Mouse (Mus musculus) megakaryocyte, adult 5-6 weeks (primary cell): ENCODE measurements around the gene Zfp882. TPM values are rescaled to one million over a fixed set of nuclear protein-coding genes. Genes with fewer than 3 reads are reported as not detected.
"Not testable (repeated sequence)": the region's sequence is repeated elsewhere in the genome, so short reads cannot be mapped to it uniquely, and the experiment has no call there.

Source experiments
- ATAC-seq: 2 replicates; pipeline ENCODE4 v1.8.0; 2016; ENCODE audit warnings: mild to moderate bottlenecking, inconsistent platforms; ENCODE audit not compliant: poor library complexity, severe bottlenecking
- total RNA-seq, 2 experiments: library from RNA; stranded (forward) in 1 of 2; stranded (reverse) in 1 of 2; fragments of 153-499, 151-499 nt in 1 of 2; fragments of 221-1000, 200-1000 nt in 1 of 2; gene quantifications; 2 replicates each; pipeline versions ENCODE4 v1.2.3 to v1.2.4; 2015 to 2017

The Zfp882 gene
- total RNA-seq, 2 experiments from 2014 or later = 2.1 to 4.6 TPM

DNA sequence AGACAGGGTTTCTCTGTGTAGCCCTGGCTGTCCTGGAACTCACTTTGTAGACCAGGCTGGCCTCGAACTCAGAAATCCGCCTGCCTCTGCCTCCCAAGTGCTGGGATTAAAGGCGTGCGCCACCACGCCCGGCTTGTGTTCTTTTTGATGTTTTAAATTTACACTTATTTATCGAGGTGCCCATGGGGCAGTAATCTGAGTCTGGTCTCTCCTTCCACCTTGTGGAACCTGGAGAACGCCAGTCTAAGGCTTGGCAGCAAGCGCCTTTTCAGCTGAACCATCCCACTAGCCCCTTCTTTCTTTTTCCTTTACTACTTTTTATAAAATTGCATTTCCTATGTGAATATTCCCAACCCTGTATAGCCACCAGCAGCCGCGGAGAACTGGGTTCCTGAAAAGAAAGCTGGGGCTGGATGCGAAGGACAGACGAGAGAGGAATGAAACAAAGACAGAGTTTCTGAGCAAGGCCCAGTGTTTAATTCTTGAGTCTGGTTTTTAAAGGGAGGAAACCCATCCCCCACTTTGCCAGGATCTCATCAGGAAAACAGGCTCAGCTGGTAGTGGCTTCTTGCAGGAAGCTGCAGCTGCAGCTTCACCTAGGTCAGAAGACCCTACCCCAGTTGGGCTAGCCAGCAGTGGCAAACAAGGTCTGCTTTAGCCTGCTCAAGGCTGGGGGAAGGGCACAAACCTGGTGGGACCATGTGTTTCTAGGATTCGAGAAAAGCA lies 43.2 kb downstream of the Zfp882 start:
- no peak for ATAC-seq

DNA sequence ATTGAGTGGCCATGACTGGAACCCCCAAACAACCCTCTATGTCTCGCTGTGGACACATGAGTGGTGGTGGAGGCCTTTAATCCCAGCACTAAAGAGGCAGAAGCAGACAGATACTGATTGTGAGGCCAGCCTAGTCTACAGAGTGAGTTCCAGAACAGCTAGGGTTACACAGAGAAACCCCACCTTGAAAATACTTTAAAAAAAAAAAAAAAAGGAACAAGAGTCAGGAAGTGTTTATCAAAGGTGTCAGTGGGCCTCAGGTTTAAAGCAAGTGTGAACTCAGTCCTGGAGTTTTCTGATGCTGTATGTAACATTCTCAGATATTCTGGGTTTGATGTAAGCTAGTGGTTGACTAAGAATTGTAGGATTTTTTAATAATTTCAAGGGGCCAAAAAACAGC lies 44.1 kb downstream of the Zfp882 start:
- no peak for ATAC-seq

DNA sequence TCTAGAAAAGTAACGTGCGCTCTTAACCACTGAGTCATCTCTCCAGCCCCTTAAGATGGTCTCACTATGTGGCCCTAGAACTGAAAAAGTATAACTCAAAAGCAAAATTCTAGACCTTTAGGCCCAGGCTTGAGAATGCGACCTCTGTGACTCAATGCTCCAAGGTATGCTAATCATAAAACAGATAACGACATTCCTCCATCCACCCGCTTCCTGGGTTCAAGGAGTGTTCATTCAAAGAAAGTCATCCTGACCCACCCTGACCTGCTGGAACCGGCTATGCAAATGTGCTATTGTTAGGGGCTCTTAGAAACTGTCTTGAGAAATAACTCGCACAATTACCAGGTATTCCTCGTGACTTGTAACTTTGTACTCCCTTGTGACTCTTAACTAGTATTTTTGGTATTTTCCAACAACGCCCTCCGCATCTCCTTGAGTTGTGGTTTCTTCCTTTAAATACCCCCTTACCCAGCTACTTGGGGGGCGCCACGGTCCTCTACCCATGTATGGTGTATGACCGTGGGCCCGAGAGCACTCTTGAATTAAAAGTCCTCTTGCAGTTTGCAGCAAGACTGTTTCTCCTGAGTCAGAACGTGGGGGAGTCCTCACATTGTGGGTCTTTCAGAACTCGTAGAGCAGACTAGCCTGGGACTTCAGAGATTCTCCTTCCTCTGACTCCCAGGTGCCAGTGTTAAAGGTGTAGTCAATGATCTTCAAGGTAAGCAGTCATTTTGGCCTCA lies 44.7 kb downstream of the Zfp882 start:
- not testable (repeated sequence) for ATAC-seq

DNA sequence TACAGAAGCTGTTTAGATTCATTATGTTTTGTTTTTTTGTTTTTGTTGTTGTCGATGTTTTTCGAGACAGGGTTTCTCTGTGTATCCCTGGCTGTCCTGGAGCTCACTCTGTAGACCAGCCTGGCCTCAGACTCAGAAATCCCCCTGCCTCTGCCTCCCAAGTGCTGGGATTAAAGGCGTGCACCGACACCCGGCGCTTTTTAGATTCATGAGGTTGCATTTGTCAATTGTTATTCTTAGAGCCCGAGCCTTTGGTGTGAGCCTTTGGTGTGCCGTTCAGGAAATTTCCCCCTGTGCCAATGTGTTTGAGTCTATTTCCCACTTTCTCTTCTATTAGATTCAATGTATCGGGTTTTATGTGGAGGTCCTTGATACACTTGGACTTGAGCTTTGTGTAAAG lies 46.3 kb downstream of the Zfp882 start:
- ATAC-seq = no peak

DNA sequence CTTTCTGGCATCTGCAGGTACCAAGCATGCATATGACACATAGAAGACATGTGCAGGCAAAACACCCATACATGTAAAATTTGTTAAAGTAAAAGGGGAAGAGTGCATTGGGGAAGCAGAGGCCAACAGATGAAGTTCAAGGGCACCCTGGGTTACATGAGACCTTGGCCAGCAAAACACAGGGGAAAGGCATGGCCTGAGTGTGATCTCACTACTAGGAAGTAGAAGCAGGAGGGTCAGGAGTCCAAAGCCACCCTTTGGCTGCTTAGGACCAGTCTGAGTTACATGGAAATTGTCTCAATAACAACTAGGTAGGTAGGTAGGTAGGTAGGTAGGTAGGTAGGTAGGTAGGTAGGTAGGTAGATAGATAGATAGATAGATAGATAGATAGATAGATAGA lies 52.1 kb downstream of the Zfp882 start:
- ATAC-seq = no peak; the same call in 1 of the 2 replicates

DNA sequence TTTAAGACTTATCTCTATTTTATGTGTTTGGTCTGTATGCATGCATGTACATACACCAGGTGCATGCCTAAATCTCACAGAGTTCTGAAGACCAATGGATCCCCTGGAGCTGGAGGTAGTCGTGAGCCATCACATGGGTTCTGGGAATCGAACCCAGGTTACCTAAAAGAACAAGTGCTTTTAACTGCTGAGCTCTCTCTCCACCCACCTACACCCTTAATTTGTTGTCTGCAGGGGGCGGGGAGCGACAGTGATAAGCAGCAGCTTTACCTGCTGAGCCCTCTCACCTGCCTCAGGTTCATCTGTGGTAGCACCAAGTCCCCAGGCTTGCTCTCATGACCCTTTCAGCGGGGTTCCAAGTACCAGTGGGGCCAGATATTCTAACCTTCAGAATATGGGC lies 53.4 kb downstream of the Zfp882 start:
- ATAC-seq = no peak

DNA sequence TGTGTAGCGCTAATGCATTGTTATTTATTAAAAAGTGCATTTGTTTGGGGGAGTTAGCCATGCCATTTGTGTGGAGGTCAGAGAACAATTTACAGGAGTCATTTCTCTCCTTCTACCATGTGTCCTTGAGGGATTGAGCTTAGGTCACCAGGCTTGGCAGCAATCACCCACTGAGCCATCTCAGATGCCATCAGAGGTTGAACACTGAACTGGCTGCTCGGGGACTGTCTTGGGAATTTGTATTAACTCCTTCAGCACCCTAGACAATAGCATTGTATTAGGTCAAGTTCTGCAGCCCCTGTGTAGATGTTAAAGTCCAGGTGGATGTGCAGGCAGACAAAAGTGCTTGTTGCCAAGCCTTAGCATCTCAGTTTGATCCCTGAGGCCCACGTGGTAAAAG lies 55.6 kb downstream of the Zfp882 start:
- ATAC-seq = no peak

DNA sequence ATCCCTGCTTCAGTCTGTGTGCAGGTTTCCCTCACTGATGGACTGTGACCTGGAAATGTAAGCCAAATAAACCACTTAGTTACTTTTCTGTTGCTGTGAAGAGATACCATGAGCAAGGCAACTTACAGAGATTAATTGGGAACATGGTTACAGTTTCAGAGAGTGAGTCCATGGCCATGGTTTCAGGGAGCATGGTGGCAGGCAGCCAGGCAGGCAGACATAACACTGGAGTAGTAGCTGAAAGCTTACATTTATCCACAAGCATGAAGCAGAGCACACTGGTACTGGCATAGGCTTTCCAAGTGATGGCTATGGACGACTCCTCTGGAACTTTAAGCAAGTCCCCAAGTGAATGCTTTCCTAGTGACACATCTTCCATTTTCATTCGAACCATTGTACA lies 56.8 kb downstream of the Zfp882 start:
- ATAC-seq = no peak

Other genes with a start within 250 kb of the Zfp882 start
- gene Unc13a, start 236.9 kb upstream of the Zfp882 start, total RNA-seq (2015) = 0.11 TPM in 1 of 2 replicates, not detected in the other
- 1.1 TPM in 1 of 2 replicates, not detected in the other for gene Unc13a, start 236.9 kb upstream of the Zfp882 start, total RNA-seq (2017)
- gene Jak3, start 232.3 kb upstream of the Zfp882 start, total RNA-seq (2015) = 4.8 and 5.0 TPM in 2 replicates
- 2.6 and 5.2 TPM in 2 replicates for gene Jak3, start 232.3 kb upstream of the Zfp882 start, total RNA-seq (2017)
- 2.9 and 4.2 TPM in 2 replicates for gene Insl3, start 219.4 kb upstream of the Zfp882 start, total RNA-seq (2015)
- gene Insl3, start 219.4 kb upstream of the Zfp882 start, total RNA-seq (2017) = 1.1 and 2.4 TPM in 2 replicates
- gene B3gnt3, start 206.8 kb upstream of the Zfp882 start, total RNA-seq (2015) = 0.36 and 0.89 TPM in 2 replicates
- gene B3gnt3, start 206.8 kb upstream of the Zfp882 start, total RNA-seq (2017) = 0.18 TPM in 1 of 2 replicates, not detected in the other
- gene Fcho1, start 182.9 kb upstream of the Zfp882 start, total RNA-seq (2015) = 28.4 and 30.9 TPM in 2 replicates
- gene Fcho1, start 182.9 kb upstream of the Zfp882 start, total RNA-seq (2017) = 39.6 and 41.2 TPM in 2 replicates
- 9.7 and 12.4 TPM in 2 replicates for gene Zfp709, start 26.6 kb upstream of the Zfp882 start, total RNA-seq (2015)
- gene Zfp709, start 26.6 kb upstream of the Zfp882 start, total RNA-seq (2017) = 11.7 and 17.1 TPM in 2 replicates
- 17.7 and 22.3 TPM in 2 replicates for gene Zfp617, start within 50 bp of the Zfp882 start, total RNA-seq (2015)
- 14.8 and 16.0 TPM in 2 replicates for gene Zfp617, start within 50 bp of the Zfp882 start, total RNA-seq (2017)
- 31.4 and 34.4 TPM in 2 replicates for gene Zfp961, start 42.4 kb downstream of the Zfp882 start, total RNA-seq (2015)
- gene Zfp961, start 42.4 kb downstream of the Zfp882 start, total RNA-seq (2017) = 23.1 and 25.4 TPM in 2 replicates
- 107 and 114 TPM in 2 replicates for gene Cyp4f18, start 101.0 kb downstream of the Zfp882 start, total RNA-seq (2015)
- gene Cyp4f18, start 101.0 kb downstream of the Zfp882 start, total RNA-seq (2017) = 65.9 and 74.6 TPM in 2 replicates
- gene Olfr372, start 132.6 kb downstream of the Zfp882 start, total RNA-seq (2015) = not detected in 2 replicates
- 0.18 and 0.37 TPM in 2 replicates for gene Olfr372, start 132.6 kb downstream of the Zfp882 start, total RNA-seq (2017)
- gene Olfr373, start 174.6 kb downstream of the Zfp882 start, total RNA-seq (2015) = not detected in 2 replicates
- not detected in 2 replicates for gene Olfr373, start 174.6 kb downstream of the Zfp882 start, total RNA-seq (2017)
- not detected in 2 replicates for gene Olfr374, start 198.4 kb downstream of the Zfp882 start, total RNA-seq (2015)
- not detected in 2 replicates for gene Olfr374, start 198.4 kb downstream of the Zfp882 start, total RNA-seq (2017)
- 301 and 308 TPM in 2 replicates for gene Tpm4, start 226.4 kb downstream of the Zfp882 start, total RNA-seq (2015)
- gene Tpm4, start 226.4 kb downstream of the Zfp882 start, total RNA-seq (2017) = 515 and 545 TPM in 2 replicates